Mouse (Mus musculus): ENCODE measurements at regions not wholly inside any gene's neighbourhood (a gene's known extent, or its start where the extent isn't known, plus 50 kb on each side); places are given as distances from the start of the nearest gene placed in this dataset.
A peak's percentile ranks its signal among the peaks of the same experiment; 100 is the strongest.

- H3K36me3 ChIP-seq, result no peaks in the 10 kb centered on the region
- no peaks in the 10 kb centered on the region for H3K4me1 ChIP-seq
- H3K4me3 ChIP-seq (replicated peaks), result no peak overlapping the region
- no peak overlapping the region for H3K9ac ChIP-seq (replicated peaks)
- no peak overlapping the region for H3K4me2 ChIP-seq
- H3K27me3 ChIP-seq (replicated peaks), result no peaks in the 10 kb centered on the region
- no peaks in the 10 kb centered on the region for H3K9me3 ChIP-seq (replicated peaks)
- H3K27ac ChIP-seq (replicated peaks), result no peak overlapping the region
- no peak for ATAC-seq (ENCODE audit: low FRiP score)
Observed at GRCm38 (mm10) chrX:92981141-92981540, 305.1 kb upstream of the Arx start.

GRCm38 (mm10) chrX:93002236-93002976, 283.8 kb upstream of the Arx start:
- Histone ChIP-seq H3K4me2 (no peak overlapping the region), H3K9ac (replicated peaks) (no peak overlapping the region), H3K27ac (replicated peaks) (no peak overlapping the region), H3K27me3 (replicated peaks) (no peaks in the 10 kb centered on the region), H3K4me1 (no peaks in the 10 kb centered on the region), H3K36me3 (no peaks in the 10 kb centered on the region), H3K9me3 (replicated peaks) (no peaks in the 10 kb centered on the region), H3K4me3 (replicated peaks) (no peak overlapping the region)
- 62% methylated on average over 9 of the region's 9 CpGs for WGBS
- no peak for ATAC-seq (ENCODE audit: low FRiP score)

GRCm38 (mm10) chrX:93006681-93007080, 279.6 kb upstream of the Arx start:
- Histone ChIP-seq H3K27me3 (replicated peaks) (no peaks in the 10 kb centered on the region), H3K4me1 (no peaks in the 10 kb centered on the region), H3K9ac (replicated peaks) (no peak overlapping the region), H3K36me3 (no peaks in the 10 kb centered on the region), H3K27ac (replicated peaks) (no peak overlapping the region), H3K4me3 (replicated peaks) (no peak overlapping the region), H3K4me2 (no peak overlapping the region), H3K9me3 (replicated peaks) (no peaks in the 10 kb centered on the region)
- WGBS, result 84% methylated on average over 2 of the region's 2 CpGs
- no peak for ATAC-seq (ENCODE audit: low FRiP score)

GRCm38 (mm10) chrX:93011578-93011977, 274.7 kb upstream of the Arx start:
- no peaks in the 10 kb centered on the region for H3K36me3 ChIP-seq
- H3K27me3 ChIP-seq (replicated peaks), result no peaks in the 10 kb centered on the region
- no peak overlapping the region for H3K4me3 ChIP-seq (replicated peaks)
- H3K9me3 ChIP-seq (replicated peaks), result no peaks in the 10 kb centered on the region
- no peak overlapping the region for H3K4me2 ChIP-seq
- 65% methylated on average over 2 of the region's 2 CpGs for WGBS
- no peak overlapping the region for H3K9ac ChIP-seq (replicated peaks)
- ATAC-seq (ENCODE audit: low FRiP score), result no peak
- H3K4me1 ChIP-seq, result no peaks in the 10 kb centered on the region
- H3K27ac ChIP-seq (replicated peaks), result no peak overlapping the region

- Histone ChIP-seq H3K9me3 (replicated peaks) (no peaks in the 10 kb centered on the region), H3K27ac (replicated peaks) (no peak overlapping the region), H3K4me2 (no peak overlapping the region), H3K9ac (replicated peaks) (no peak overlapping the region), H3K36me3 (no peaks in the 10 kb centered on the region), H3K4me3 (replicated peaks) (no peak overlapping the region), H3K27me3 (replicated peaks) (no peaks in the 10 kb centered on the region), H3K4me1 (no peaks in the 10 kb centered on the region)
- ATAC-seq (ENCODE audit: low FRiP score), result no peak
- WGBS, result 69% methylated on average over 3 of the region's 3 CpGs
Observed at GRCm38 (mm10) chrX:93016391-93016790, 269.9 kb upstream of the Arx start.

GRCm38 (mm10) chrX:93041096-93041495, 245.1 kb upstream of the Arx start:
- 89% methylated on average over 1 of the region's 1 CpGs for WGBS
- Histone ChIP-seq H3K9me3 (replicated peaks) (no peaks in the 10 kb centered on the region), H3K4me3 (replicated peaks) (no peak overlapping the region), H3K9ac (replicated peaks) (no peak overlapping the region), H3K27ac (replicated peaks) (no peak overlapping the region), H3K36me3 (no peaks in the 10 kb centered on the region), H3K4me2 (no peak overlapping the region), H3K27me3 (replicated peaks) (no peaks in the 10 kb centered on the region), H3K4me1 (no peaks in the 10 kb centered on the region)
- ATAC-seq (ENCODE audit: low FRiP score), result no peak

- Histone ChIP-seq H3K27ac (replicated peaks) (no peak overlapping the region), H3K4me3 (replicated peaks) (no peak overlapping the region), H3K4me1 (no peaks in the 10 kb centered on the region), H3K9ac (replicated peaks) (no peak overlapping the region), H3K4me2 (no peak overlapping the region), H3K36me3 (no peaks in the 10 kb centered on the region), H3K9me3 (replicated peaks) (no peaks in the 10 kb centered on the region), H3K27me3 (replicated peaks) (no peaks in the 10 kb centered on the region)
- ATAC-seq (ENCODE audit: low FRiP score), result no peak
- WGBS, result 66% methylated on average over 3 of the region's 3 CpGs
Observed at GRCm38 (mm10) chrX:93042736-93043135, 243.5 kb upstream of the Arx start.

- 81% methylated on average over 1 of the region's 1 CpGs for WGBS
- Histone ChIP-seq H3K4me2 (no peak overlapping the region), H3K27ac (replicated peaks) (no peak overlapping the region), H3K4me1 (no peaks in the 10 kb centered on the region), H3K9me3 (replicated peaks) (no peaks in the 10 kb centered on the region), H3K9ac (replicated peaks) (no peak overlapping the region), H3K4me3 (replicated peaks) (no peak overlapping the region), H3K27me3 (replicated peaks) (no peaks in the 10 kb centered on the region), H3K36me3 (no peaks in the 10 kb centered on the region)
- ATAC-seq (ENCODE audit: low FRiP score), result no peak
Observed at GRCm38 (mm10) chrX:93048967-93049754, 237.1 kb upstream of the Arx start.

- Histone ChIP-seq H3K9me3 (replicated peaks) (no peaks in the 10 kb centered on the region), H3K27me3 (replicated peaks) (no peaks in the 10 kb centered on the region), H3K4me1 (no peaks in the 10 kb centered on the region), H3K4me2 (no peak overlapping the region), H3K27ac (replicated peaks) (no peak overlapping the region), H3K4me3 (replicated peaks) (no peak overlapping the region), H3K36me3 (no peaks in the 10 kb centered on the region), H3K9ac (replicated peaks) (no peak overlapping the region)
- 90% methylated on average over 3 of the region's 3 CpGs for whole genome bisulfite sequencing
- no peak for ATAC-seq (ENCODE audit: low FRiP score)
Observed at GRCm38 (mm10) chrX:93049755-93050143, 236.5 kb upstream of the Arx start.

- ATAC-seq (ENCODE audit: low FRiP score), result no peak
Observed at GRCm38 (mm10) chrX:93059533-93059932, 226.7 kb upstream of the Arx start.

GRCm38 (mm10) chrX:93068884-93069283, 217.4 kb upstream of the Arx start:
- no peak for ATAC-seq (ENCODE audit: low FRiP score)
- H3K9me3 ChIP-seq (replicated peaks), result no peaks in the 10 kb centered on the region
- no peak overlapping the region for H3K4me2 ChIP-seq
- WGBS, result 63% methylated on average over 7 of the region's 7 CpGs
- no peaks in the 10 kb centered on the region for H3K27me3 ChIP-seq (replicated peaks)
- H3K27ac ChIP-seq (replicated peaks), result no peak overlapping the region
- H3K36me3 ChIP-seq, result no peaks in the 10 kb centered on the region
- H3K4me3 ChIP-seq (replicated peaks), result no peak overlapping the region
- H3K9ac ChIP-seq (replicated peaks), result no peak overlapping the region
- H3K4me1 ChIP-seq, result no peaks in the 10 kb centered on the region

More at GRCm38 (mm10) chrX:93059533-93059932, 226.7 kb upstream of the Arx start:
- H3K27me3 ChIP-seq (replicated peaks), result no peaks in the 10 kb centered on the region
- H3K9me3 ChIP-seq (replicated peaks), result no peaks in the 10 kb centered on the region
- H3K4me1 ChIP-seq, result no peaks in the 10 kb centered on the region
- WGBS, result 77% methylated on average over 4 of the region's 4 CpGs
- H3K9ac ChIP-seq (replicated peaks), result no peak overlapping the region
- H3K4me2 ChIP-seq, result no peak overlapping the region
- no peaks in the 10 kb centered on the region for H3K36me3 ChIP-seq
- H3K4me3 ChIP-seq (replicated peaks), result no peak overlapping the region
- H3K27ac ChIP-seq (replicated peaks), result no peak overlapping the region

GRCm38 (mm10) chrX:93069569-93070289, 216.5 kb upstream of the Arx start:
- Histone ChIP-seq H3K4me1 (no peaks in the 10 kb centered on the region), H3K4me2 (peak overlapping the region; percentile 45), H3K36me3 (no peaks in the 10 kb centered on the region), H3K27me3 (replicated peaks) (no peaks in the 10 kb centered on the region), H3K9me3 (replicated peaks) (no peaks in the 10 kb centered on the region), H3K4me3 (replicated peaks) (0 out of 2 replicates have a peak overlapping the region, but pooled peaks have one; percentile 14), H3K27ac (replicated peaks) (no peak overlapping the region), H3K9ac (replicated peaks) (no peak overlapping the region)
- ATAC-seq (ENCODE audit: low FRiP score), result peak; percentile 75
- WGBS, result 24% methylated on average over 13 of the region's 13 CpGs
